8 mouse cellular contexts compared by ENCODE assay signal in the genomic region with DNA sequence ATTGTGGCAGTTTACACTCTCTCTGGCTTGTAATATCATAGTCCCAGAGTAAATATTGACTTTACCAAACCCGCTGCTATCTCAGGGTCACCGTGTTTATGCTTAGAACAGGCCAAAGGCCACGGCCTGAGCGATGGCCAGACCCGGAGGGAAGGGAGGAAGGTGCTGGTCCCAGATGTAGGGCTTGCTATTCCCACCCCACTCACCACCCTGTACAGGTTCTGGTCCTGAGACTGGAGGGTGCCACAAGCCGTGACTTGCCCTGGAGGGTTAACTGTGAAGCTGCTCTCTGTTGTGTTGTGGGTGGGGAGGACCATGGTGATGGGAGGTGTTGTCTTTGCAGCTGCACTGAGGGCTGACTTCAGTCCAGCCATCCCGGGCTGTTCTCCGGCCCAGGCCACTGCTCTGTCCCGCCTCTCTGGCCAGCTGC. TPM values are rescaled to one million over a fixed set of nuclear protein-coding genes. Genes with fewer than 3 reads are reported as not detected.
A peak's percentile ranks its signal among the peaks of the same experiment; 100 is the strongest.
DNase-seq lines count a peak whose midpoint lies in the region; TF ChIP-seq lines count a peak whose summit lies in the region.

No protein-coding gene starts in this region.

- H3K9me3 ChIP-seq in CH12.LX (replicated peaks; ENCODE audit: low read length) = peaks cover 2% of the 10 kb centered on the region
- H3K9me3 ChIP-seq in heart, embryonic 10.5 days = no peaks in the 10 kb centered on the region

- intact Hi-C loops in left cerebral cortex, postnatal 36 days (cut with DNase I) = no loop called here

- TF ChIP-seq POLR2A in kidney, adult 2 months (IDR thresholded peaks at IDR 0.05; ENCODE audit: low read depth, low read length) = no peak
- TF ChIP-seq POLR2A in CH12.LX (IDR thresholded peaks at IDR 0.05; ENCODE audit: low read depth, low read length) = no peak; the same call in 1 of the 2 replicates

- no peaks in the 10 kb centered on the region for H3K36me3 ChIP-seq in kidney, adult 2 months (ENCODE audit: control insufficient read depth, insufficient read depth, low read length)
- H3K36me3 ChIP-seq in CH12.LX (replicated peaks in 1 of 2; ENCODE audit: control insufficient read depth in 1 of 2, insufficient read depth in 1 of 2, low read length in 1 of 2) = no peaks in the 10 kb centered on the region
- H3K36me3 ChIP-seq in heart, embryonic 10.5 days = peaks cover 3% of the 10 kb centered on the region; the same call in 1 of the 2 replicates

- in situ Hi-C loops in CH12.LX (cut with MboI; ENCODE audit: low pct_ligation_motif_present, low pct_unique_long_range_greater_than_20kb, low sequenced_read_pairs) = no loop called here

- peak overlapping the region; percentile 84 for H3K4me3 ChIP-seq in kidney, adult 2 months (ENCODE audit: insufficient read depth, low read depth, low read length)
- H3K4me3 ChIP-seq in CH12.LX (replicated peaks in 1 of 3; ENCODE audit: low read depth in 2 of 3, low read length in 2 of 3, poor library complexity in 1 of 3) = peak overlapping the region in 2 of 3 experiments; percentile 17 to 55
- peak overlapping the region; percentile 80; the same call in 1 of the 2 replicates for H3K4me3 ChIP-seq in heart, embryonic 10.5 days

- peaks cover 4% of the 10 kb centered on the region; the same call in 1 of the 2 replicates for H3K79me2 ChIP-seq in CH12.LX (replicated peaks; ENCODE audit: control insufficient read depth, extremely low read depth, insufficient read depth, poor library complexity, severe bottlenecking)

- dilution Hi-C loops in CH12.LX (cut with MboI; ENCODE audit: extremely low pct_ligation_motif_present, extremely low pct_unique_long_range_greater_than_20kb, low sequenced_read_pairs) = no loop called here

- TF ChIP-seq RAD21 in CH12.LX (IDR thresholded peaks at IDR 0.05; ENCODE audit: low read depth, low read length) = no peak

- TF ChIP-seq CTCF in kidney, adult 2 months (conservative IDR thresholded peaks at IDR 0.05; ENCODE audit: insufficient read depth, insufficient read length, low read depth, low read length) = no peak
- TF ChIP-seq CTCF in CH12.LX (conservative IDR thresholded peaks at IDR 0.05 in 1 of 2, IDR thresholded peaks at IDR 0.05 in 1 of 2; ENCODE audit: low read depth in 2 of 2, low read length in 2 of 2) = no peak

- 21% methylated on average over 9 of the region's 9 CpGs for WGBS in kidney, adult 2 months
- WGBS in heart, embryonic 10.5 days = 29% methylated on average over 9 of the region's 9 CpGs

- H3K27ac ChIP-seq in kidney, adult 2 months (ENCODE audit: insufficient read depth, low read depth, low read length) = peak overlapping the region; percentile 59
- peak overlapping the region; percentile 79 for H3K27ac ChIP-seq in CH12.LX (ENCODE audit: insufficient read depth, low read depth)
- peak overlapping the region; percentile 73; the same call in 1 of the 2 replicates for H3K27ac ChIP-seq in heart, embryonic 10.5 days

- peaks cover 21% of the 10 kb centered on the region for H3K4me1 ChIP-seq in kidney, adult 2 months (ENCODE audit: control insufficient read depth, insufficient read depth, low read length)
- peaks cover 11 to 42% of the 10 kb centered on the region in 2 experiments for H3K4me1 ChIP-seq in CH12.LX (ENCODE audit: control insufficient read depth in 1 of 2, insufficient read depth in 2 of 2)
- H3K4me1 ChIP-seq in heart, embryonic 10.5 days = peaks cover 63% of the 10 kb centered on the region

- H3K4me2 ChIP-seq in CH12.LX (ENCODE audit: insufficient read depth, low read depth, poor library complexity, severe bottlenecking) = peak overlapping the region; percentile 95

- TF ChIP-seq EP300 in CH12.LX (IDR thresholded peaks at IDR 0.05; ENCODE audit: low read length) = no peak

- H3K9ac ChIP-seq in CH12.LX (ENCODE audit: insufficient read depth, low read depth) = peak overlapping the region; percentile 45

- no peak for DNase-seq in kidney, adult 2 months
- no peak for DNase-seq in kidney, adult 8-10 months
- no peak for DNase-seq in CH12.LX (ENCODE audit: extremely low read depth)
- DNase-seq in heart, embryonic 10.5 days (ENCODE audit: low spot score) = no peak
- peak; percentile 25 for DNase-seq in liver
- no peak for DNase-seq in adrenal gland, postnatal 25 days
- no peak for DNase-seq in left cerebral cortex, postnatal 36 days (ENCODE audit: low spot score in 2 of 2)
- no peak for DNase-seq in urinary bladder, postnatal 25 days (ENCODE audit: low spot score)

- no peaks in the 10 kb centered on the region for H3K27me3 ChIP-seq in kidney, adult 2 months (replicated peaks; ENCODE audit: control insufficient read depth, insufficient read depth, low read length)
- H3K27me3 ChIP-seq in CH12.LX (replicated peaks) = peaks cover 56% of the 10 kb centered on the region
- peaks cover 29% of the 10 kb centered on the region for H3K27me3 ChIP-seq in heart, embryonic 10.5 days (ENCODE audit: insufficient read depth, poor library complexity, severe bottlenecking)

TF ChIP-seq in CH12.LX, 34 proteins besides CTCF, POLR2A, EP300 and RAD21:
- TF ChIP-seq TCF12 (IDR thresholded peaks at IDR 0.05; ENCODE audit: low read depth, low read length) = peak; percentile 48; the same call in 1 of the 2 replicates
- TF ChIP-seq CHD1 (IDR thresholded peaks at IDR 0.05; ENCODE audit: low read depth, low read length) = peak; percentile 76
- TF ChIP-seq IRF4 (IDR thresholded peaks at IDR 0.05; ENCODE audit: low read depth, low read length) = no peak
- TF ChIP-seq TBP (conservative IDR thresholded peaks at IDR 0.05; ENCODE audit: low read depth, low read length) = 0 out of 2 replicates have a peak, but pooled peaks have one; percentile 24
- TF ChIP-seq SIN3A (IDR thresholded peaks at IDR 0.05; ENCODE audit: low read length) = no peak
- no peak for TF ChIP-seq HCFC1 (IDR thresholded peaks at IDR 0.05; ENCODE audit: low read depth, low read length)
- TF ChIP-seq POLR2AphosphoS2 (IDR thresholded peaks at IDR 0.05; ENCODE audit: low read depth, low read length) = no peak
- TF ChIP-seq SMC3 (IDR thresholded peaks at IDR 0.05; ENCODE audit: low read depth, low read length) = no peak
- TF ChIP-seq E2F4 (IDR thresholded peaks at IDR 0.05; ENCODE audit: insufficient replicate concordance, low read depth, low read length) = no peak
- TF ChIP-seq ZMIZ1 (IDR thresholded peaks at IDR 0.05; ENCODE audit: low read depth, low read length) = no peak
- TF ChIP-seq NRF1 (IDR thresholded peaks at IDR 0.05; ENCODE audit: low read depth, low read length) = no peak
TF ChIP-seq in CH12.LX: peak in this region for 3.

RNA-seq across cellular contexts. Expression of a gene that starts 4.8 kb away (rescaled TPM):
- polyA plus RNA-seq in kidney, adult 2 months (2012; rRNA removed) = 57.9 and 67.6 TPM in 2 replicates
- total RNA-seq in CH12.LX (2012; rRNA removed) (4.1 and 6.1 TPM in 2 replicates), CH12.LX (2014; rRNA removed) (0.04 and 0.16 TPM in 2 replicates)
- polyA plus RNA-seq in CH12.LX (2012; ENCODE audit: insufficient read length, low read depth) = 0.27 and 0.37 TPM in 2 replicates
- 5.1 and 5.3 TPM in 2 replicates for polyA plus RNA-seq in heart, embryonic 10.5 days (2016; fragmentation: Nextera tagmentation; extraction: Ambion mirVana)
- total RNA-seq in adrenal gland, postnatal 25 days (2021) = 12.2 and 14.7 TPM in 2 replicates
- 10 to 100 TPM; 16.6 to 18.3 TPM for total RNA-seq in left cerebral cortex, postnatal 36 days (2021)
